Mouse (Mus musculus) cerebellum, adult 2 months (tissue): ENCODE measurements around the gene Ssrp1.

Experiments used
- CTCF ChIP-seq: fragments of 200-500 bp; IDR thresholded peaks from 2 replicates; pipeline ENCODE4 v1.5.1; 2011; ENCODE audit warnings: low read depth, mild to moderate bottlenecking, control low read depth, low read length, moderate library complexity, borderline replicate concordance; ENCODE audit not compliant: insufficient read depth
- POLR2A ChIP-seq: fragments of 200-500 bp; IDR thresholded peaks from 2 replicates; pipeline ENCODE4 v1.6.1; 2011; ENCODE audit warnings: low read length, control low read depth, borderline replicate concordance; ENCODE audit not compliant: insufficient read depth

DNA sequence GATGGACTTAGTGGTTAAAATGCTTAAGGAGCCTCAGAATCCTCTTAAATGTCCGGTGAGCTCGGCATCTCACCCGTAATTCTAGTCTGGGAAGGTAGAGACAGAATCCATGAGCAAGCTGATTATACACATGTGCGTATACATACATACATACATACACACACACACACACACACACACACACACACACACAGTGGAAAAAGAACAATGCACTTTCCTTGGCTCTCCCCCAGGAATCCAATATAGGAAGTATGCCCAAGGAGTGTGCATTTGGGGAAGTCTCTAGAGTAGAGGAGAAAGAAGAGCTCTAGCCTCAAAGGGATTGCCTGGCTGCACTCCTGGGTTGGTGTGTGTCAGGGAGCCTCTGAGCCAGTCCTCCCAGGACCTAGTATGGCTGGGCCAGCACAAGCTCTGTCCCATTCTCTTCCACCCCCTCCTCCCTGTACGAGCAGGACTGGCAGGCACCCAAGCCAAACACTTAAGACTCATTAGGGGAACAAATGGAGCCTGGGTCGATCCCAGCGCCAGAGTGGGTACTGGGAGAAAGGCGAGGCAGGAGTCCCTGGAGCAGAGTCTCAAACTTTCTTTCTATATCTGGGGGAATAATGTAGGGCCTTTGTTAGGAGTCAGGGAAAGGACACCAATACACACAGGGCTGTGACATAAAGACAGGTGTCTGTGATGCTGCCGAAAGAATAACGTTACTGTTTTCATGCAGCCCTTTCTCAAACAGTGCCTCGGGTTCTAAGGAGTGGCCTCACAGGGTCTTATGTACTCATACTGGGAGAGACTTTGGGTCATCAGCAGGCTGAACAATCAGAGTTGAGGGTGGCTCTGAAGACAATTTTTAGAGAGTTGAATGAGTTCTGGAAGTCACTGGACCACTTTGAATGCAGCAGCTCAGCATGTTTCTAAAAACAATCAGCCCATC, 51.9 kb downstream of the Ssrp1 start:
- TF ChIP-seq CTCF (no peak), POLR2A (no peak)
